Mouse (Mus musculus) ES-E14 (cell line): ENCODE measurements around the gene Atp6v0a1.

Experiments
- HCFC1 ChIP-seq: IDR thresholded peaks from 2 replicates; pipeline ENCODE4 v1.6.1; 2012; ENCODE audit warnings: low read length, inconsistent platforms, borderline replicate concordance; ENCODE audit not compliant: insufficient read depth
- MAFK ChIP-seq: IDR thresholded peaks from 2 replicates; pipeline ENCODE4 v1.6.1; 2014; ENCODE audit warnings: mild to moderate bottlenecking, low read depth, low read length, inconsistent platforms; ENCODE audit not compliant: insufficient read depth
- ZC3H11A ChIP-seq: IDR thresholded peaks from 2 replicates; pipeline ENCODE4 v1.6.1; 2012; ENCODE audit warnings: low read depth, mild to moderate bottlenecking, inconsistent platforms, low read length, borderline replicate concordance

DNA sequence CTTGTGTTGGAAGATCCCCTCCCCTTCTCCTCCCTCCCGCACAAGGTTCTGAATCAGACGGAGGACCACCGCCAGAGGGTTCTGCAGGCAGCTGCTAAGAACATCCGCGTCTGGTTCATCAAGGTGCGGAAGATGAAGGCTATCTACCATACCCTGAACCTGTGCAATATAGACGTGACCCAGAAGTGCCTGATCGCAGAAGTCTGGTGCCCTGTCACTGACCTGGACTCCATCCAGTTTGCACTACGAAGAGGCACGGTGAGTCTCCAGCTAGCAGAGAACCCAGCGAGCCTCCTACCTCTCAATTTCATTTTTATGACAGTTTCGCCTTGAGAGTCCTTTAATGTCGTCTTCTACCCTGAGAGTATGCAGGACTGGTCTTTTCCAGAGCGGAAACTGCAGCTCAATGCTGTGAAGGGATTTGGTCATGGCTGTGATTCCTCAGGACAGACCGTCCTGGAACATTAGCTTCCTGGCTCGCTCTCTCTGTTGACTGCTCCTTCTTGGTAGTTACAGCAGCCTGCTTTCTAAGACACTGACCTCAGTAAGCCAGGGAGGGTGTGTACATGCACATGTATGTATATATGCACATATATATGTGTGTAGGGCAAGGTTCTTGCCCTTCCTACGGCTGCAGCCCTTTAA lies 24.7 kb downstream of the Atp6v0a1 start:
- TF ChIP-seq MAFK (no peak), ZC3H11A (no peak), HCFC1 (no peak)
